Mouse (Mus musculus): ENCODE results near the gene Zfp229. TPM values are rescaled to one million over a fixed set of nuclear protein-coding genes. Genes with fewer than 3 reads are reported as not detected.
"Not testable (repeated sequence)": the region's sequence is repeated elsewhere in the genome, so short reads cannot be mapped to it uniquely, and the experiment has no call there.

The Zfp229 gene
- 1 to 10 TPM; 4.4 to 5.4 TPM for total RNA-seq (2021)
- long read RNA-seq, experiment 1, partial matches to known transcripts = 1 of 2 reads
- long read RNA-seq, experiment 1, other reads (novel, unspliced or antisense) = 1 of 2 reads
- long read RNA-seq, experiment 2, partial matches to known transcripts = 0 of 2 reads
- long read RNA-seq, experiment 2, other reads (novel, unspliced or antisense) = 2 of 2 reads

GRCm38 (mm10) chr17:21730495-21730894 is at the start of gene Zfp229:
Gene Zfp229, plus strand, starts transcription at chr17:21730795.
- not testable (repeated sequence) for DNase-seq (ENCODE audit: low spot score in 2 of 2)

GRCm38 (mm10) chr17:21691560-21691959 is 39.0 kb upstream of the Zfp229 start, which contains the start of gene Gm10226:
Gene Gm10226, plus strand, starts transcription at chr17:21691860.
- DNase-seq (ENCODE audit: low spot score in 2 of 2) = no peak

- DNase-seq (ENCODE audit: low spot score in 2 of 2) = no peak
Observed at GRCm38 (mm10) chr17:21693342-21693741, 37.3 kb upstream of the Zfp229 start.

- no peak for DNase-seq (ENCODE audit: low spot score in 2 of 2)
Observed at GRCm38 (mm10) chr17:21696073-21696472, 34.5 kb upstream of the Zfp229 start.

- DNase-seq (ENCODE audit: low spot score in 2 of 2) = no peak
Observed at GRCm38 (mm10) chr17:21702281-21703240, 28.0 kb upstream of the Zfp229 start.

GRCm38 (mm10) chr17:21703414-21703813 is 27.2 kb upstream of the Zfp229 start:
- no peak for DNase-seq (ENCODE audit: low spot score in 2 of 2)

- DNase-seq (ENCODE audit: low spot score in 2 of 2) = peak; percentile 70 to 88
Observed at GRCm38 (mm10) chr17:21707343-21707996, 23.1 kb upstream of the Zfp229 start, which contains the start of gene Zfp760. Gene Zfp760, plus strand, starts transcription at chr17:21707741.

GRCm38 (mm10) chr17:21708401-21708800 is 22.2 kb upstream of the Zfp229 start:
- no peak for DNase-seq (ENCODE audit: low spot score in 2 of 2)

GRCm38 (mm10) chr17:21733049-21733448 is 2.5 kb downstream of the Zfp229 start:
- DNase-seq (ENCODE audit: low spot score in 2 of 2) = no peak

- DNase-seq (ENCODE audit: low spot score in 2 of 2) = peak; percentile 71 to 74
Observed at GRCm38 (mm10) chr17:21733529-21734031, 3.0 kb downstream of the Zfp229 start.

GRCm38 (mm10) chr17:21752791-21753190 is 22.2 kb downstream of the Zfp229 start:
- no peak for DNase-seq (ENCODE audit: low spot score in 2 of 2)

- DNase-seq (ENCODE audit: low spot score in 2 of 2) = no peak
Observed at GRCm38 (mm10) chr17:21753342-21754208, 23.0 kb downstream of the Zfp229 start.

GRCm38 (mm10) chr17:21770336-21770735 is 39.7 kb downstream of the Zfp229 start:
- no peak for DNase-seq (ENCODE audit: low spot score in 2 of 2)

- no peak for DNase-seq (ENCODE audit: low spot score in 2 of 2)
Observed at GRCm38 (mm10) chr17:21792256-21792655, 61.7 kb downstream of the Zfp229 start.

- not testable (repeated sequence) for DNase-seq (ENCODE audit: low spot score in 2 of 2)
Observed at GRCm38 (mm10) chr17:21801373-21801772, 70.8 kb downstream of the Zfp229 start.

Other genes starting within 250 kb of the Zfp229 start
- gene Zfp53, start 241.8 kb upstream of the Zfp229 start, total RNA-seq (2021) = 1 to 10 TPM; 4.0 TPM
- gene Zfp52, start 195.3 kb upstream of the Zfp229 start, total RNA-seq (2021) = 1 to 10 TPM; 6.9 to 7.2 TPM
- 10 to 100 TPM; 12.9 to 13.4 TPM for gene Zfp948, start 163.8 kb upstream of the Zfp229 start, total RNA-seq (2021)
- gene Zfp983, start 80.2 kb upstream of the Zfp229 start, total RNA-seq (2021) = 1 to 10 TPM; 7.4 to 9.8 TPM
- 1 to 10 TPM; 6.7 to 7.1 TPM for gene Gm10226, start 38.9 kb upstream of the Zfp229 start, total RNA-seq (2021)
- 1 to 10 TPM; 8.8 to 8.9 TPM for gene Zfp760, start 23.1 kb upstream of the Zfp229 start, total RNA-seq (2021)
- gene Zfp820, start 115.0 kb downstream of the Zfp229 start, total RNA-seq (2021) = 1 to 10 TPM; 1.0 to 1.1 TPM
- 1 to 10 TPM; 4.0 to 4.9 TPM for gene Zfp995, start 179.1 kb downstream of the Zfp229 start, total RNA-seq (2021)
- 10 to 100 TPM; 18.3 to 19.5 TPM for gene Zfp942, start 231.7 kb downstream of the Zfp229 start, total RNA-seq (2021)
- gene Zfp943, start 231.8 kb downstream of the Zfp229 start, total RNA-seq (2021) = 10 to 100 TPM; 20.9 to 21.7 TPM